Mouse (Mus musculus): ENCODE results near the gene Ubn2.
"Not testable (repeated sequence)": the region's sequence is repeated elsewhere in the genome, so short reads cannot be mapped to it uniquely, and the experiment has no call there.

The Ubn2 gene

GRCm38 (mm10) chr6:38433261-38434033 lies at the start of gene Ubn2:
Ubn2 (plus strand) TSS chr6:38433950.
- DNase-seq (ENCODE audit: low read depth): peak; percentile 98

GRCm38 (mm10) chr6:38389671-38390070 lies 44.1 kb upstream of the Ubn2 start:
- DNase-seq (ENCODE audit: low read depth): peak; percentile 37

GRCm38 (mm10) chr6:38432457-38432856 lies 1.3 kb upstream of the Ubn2 start:
- not testable (repeated sequence) for DNase-seq (ENCODE audit: low read depth)

- DNase-seq (ENCODE audit: low read depth): peak; percentile 58
Observed at GRCm38 (mm10) chr6:38434055-38435023, 589 bp downstream of the Ubn2 start.

GRCm38 (mm10) chr6:38443842-38444241 lies 10.1 kb downstream of the Ubn2 start:
- DNase-seq (ENCODE audit: low read depth): peak; percentile 74

- no peak for DNase-seq (ENCODE audit: low read depth)
Observed at GRCm38 (mm10) chr6:38448295-38448694, 14.5 kb downstream of the Ubn2 start.

GRCm38 (mm10) chr6:38453049-38453448 lies 19.3 kb downstream of the Ubn2 start:
- DNase-seq (ENCODE audit: low read depth): no peak

- DNase-seq (ENCODE audit: low read depth): not testable (repeated sequence)
Observed at GRCm38 (mm10) chr6:38456425-38456824, 22.7 kb downstream of the Ubn2 start.

- no peak for DNase-seq (ENCODE audit: low read depth)
Observed at GRCm38 (mm10) chr6:38458075-38458474, 24.3 kb downstream of the Ubn2 start.

- DNase-seq (ENCODE audit: low read depth): no peak
Observed at GRCm38 (mm10) chr6:38469591-38469990, 35.8 kb downstream of the Ubn2 start.

GRCm38 (mm10) chr6:38481694-38482371 lies 48.1 kb downstream of the Ubn2 start:
- no peak for DNase-seq (ENCODE audit: low read depth)

- peak; percentile 54 for DNase-seq (ENCODE audit: low read depth)
Observed at GRCm38 (mm10) chr6:38492550-38492949, 58.8 kb downstream of the Ubn2 start.

GRCm38 (mm10) chr6:38495641-38496040 lies 61.9 kb downstream of the Ubn2 start:
- no peak for DNase-seq (ENCODE audit: low read depth)

- no peak for DNase-seq (ENCODE audit: low read depth)
Observed at GRCm38 (mm10) chr6:38512096-38512495, 78.3 kb downstream of the Ubn2 start.

GRCm38 (mm10) chr6:38512830-38513229 lies 79.1 kb downstream of the Ubn2 start:
- DNase-seq (ENCODE audit: low read depth): no peak

- DNase-seq (ENCODE audit: low read depth): no peak
Observed at GRCm38 (mm10) chr6:38515201-38515600, 81.5 kb downstream of the Ubn2 start.

GRCm38 (mm10) chr6:38523851-38524250 lies 90.1 kb downstream of the Ubn2 start:
- peak; percentile 63 for DNase-seq (ENCODE audit: low read depth)

- DNase-seq (ENCODE audit: low read depth): no peak
Observed at GRCm38 (mm10) chr6:38531211-38531820, 97.6 kb downstream of the Ubn2 start.

GRCm38 (mm10) chr6:38532500-38533420 lies 99.0 kb downstream of the Ubn2 start:
- no peak for DNase-seq (ENCODE audit: low read depth)

Measured in c-Kit-positive CD71-positive TER-119-negative erythroid progenitor cells, embryonic 14.5 days (primary cell).